In the genomic region with DNA sequence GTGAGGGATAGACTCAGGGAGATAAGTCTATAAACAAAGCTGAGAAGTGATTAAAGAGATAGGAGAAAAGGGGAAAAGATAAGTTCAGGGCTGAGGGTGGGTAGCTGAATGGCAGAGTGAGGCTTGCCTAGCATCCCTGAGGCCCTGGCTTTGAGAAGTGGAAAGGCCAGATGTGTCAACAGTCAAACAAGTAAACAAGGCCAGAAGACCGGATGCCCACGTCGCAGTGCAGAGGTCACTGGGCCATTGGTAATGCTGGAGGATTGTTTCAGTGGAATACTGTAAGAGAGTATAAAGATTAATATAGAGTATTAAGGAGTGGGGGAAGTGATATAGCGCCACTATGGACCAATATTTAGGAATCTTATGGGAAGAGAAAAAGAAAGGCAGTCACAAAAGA, we compare ENCODE assay signal across 29 mouse cellular contexts. TPM values are rescaled to one million over a fixed set of nuclear protein-coding genes. Genes with fewer than 3 reads are reported as not detected.
DNase-seq lines count a peak whose midpoint lies in the region; ATAC-seq lines count a peak whose summit lies in the region.
"Had no signal": no experiment of that assay in that cellular context is flagged by ENCODE, and none has a peak within 500 bp of the region (broad histone marks: within the 10 kb centered on the region; RNA-seq: fewer than 3 reads in every experiment).

No protein-coding gene starts in this region.

- no peak overlapping the region for H3K9ac ChIP-seq in liver, embryonic 16.5 days (ENCODE audit: low read depth, low read length)
- H3K9ac ChIP-seq: embryonic facial prominence, embryonic 12.5 days; forebrain, embryonic 13.5 days; forebrain, embryonic 15.5 days; forebrain, postnatal 0 days had no signal

- no peaks in the 10 kb centered on the region for H3K27me3 ChIP-seq in liver, embryonic 16.5 days (ENCODE audit: control insufficient read depth, insufficient read depth, low read depth, low read length)
- H3K27me3 ChIP-seq: CH12.LX; embryonic facial prominence, embryonic 12.5 days; forebrain, embryonic 13.5 days; forebrain, embryonic 15.5 days; Patski had no signal

- 0 out of 2 replicates have a peak, but pooled peaks have one; percentile 64 for ATAC-seq in liver, embryonic 16.5 days (ENCODE audit: low read depth)
- ATAC-seq: activated CD4-positive, CD25-positive, alpha-beta regulatory T cell, adult 4 months; CD4-positive, CD25-positive, alpha-beta regulatory T cell, adult 4 months; forebrain, embryonic 13.5 days; forebrain, embryonic 15.5 days; forebrain, postnatal 0 days; Patski had no signal

- H3K9me3 ChIP-seq in liver, embryonic 16.5 days (replicated peaks; ENCODE audit: control insufficient read depth, low read length): no peaks in the 10 kb centered on the region
- H3K9me3 ChIP-seq: embryonic facial prominence, embryonic 10.5 days; embryonic facial prominence, embryonic 12.5 days; forebrain, embryonic 13.5 days; forebrain, embryonic 15.5 days; G1E had no signal

- no peak overlapping the region for H3K4me2 ChIP-seq in liver, embryonic 16.5 days (ENCODE audit: low read depth, low read length)
- H3K4me2 ChIP-seq: embryonic facial prominence, embryonic 12.5 days; forebrain, embryonic 13.5 days; forebrain, embryonic 15.5 days had no signal

- H3K4me3 ChIP-seq in liver, embryonic 16.5 days (ENCODE audit: low read depth, low read length): no peak overlapping the region
- H3K4me3 ChIP-seq: embryonic facial prominence, embryonic 10.5 days; embryonic facial prominence, embryonic 12.5 days; forebrain, embryonic 13.5 days; forebrain, embryonic 15.5 days had no signal

- H3K36me3 ChIP-seq in liver, embryonic 16.5 days (ENCODE audit: control insufficient read depth, insufficient read depth): peaks cover 2% of the 10 kb centered on the region; the same call in 1 of the 2 replicates

- peaks cover 3% of the 10 kb centered on the region for H3K4me1 ChIP-seq in liver, embryonic 16.5 days (ENCODE audit: control insufficient read depth, low read depth, low read length)
- H3K4me1 ChIP-seq: embryonic facial prominence, embryonic 10.5 days; embryonic facial prominence, embryonic 12.5 days; forebrain, embryonic 13.5 days; forebrain, embryonic 15.5 days had no signal

- no peak overlapping the region for H3K27ac ChIP-seq in liver, embryonic 16.5 days (ENCODE audit: low read length)
- H3K27ac ChIP-seq: embryonic facial prominence, embryonic 10.5 days; embryonic facial prominence, embryonic 12.5 days; forebrain, embryonic 13.5 days; forebrain, embryonic 15.5 days had no signal

- WGBS in liver, embryonic 16.5 days (ENCODE audit: insufficient replicate concordance): 71% methylated on average over 4 of the region's 4 CpGs

- DNase-seq in adrenal gland, postnatal 10 days: peak; percentile 23
- no peak for DNase-seq in adrenal gland, postnatal 4 days (ENCODE audit: low spot score in 2 of 2)
- DNase-seq in liver: no peak
- DNase-seq in lung, postnatal 10 days: peak; percentile 2
- no peak for DNase-seq in lung, postnatal 25 days (ENCODE audit: low spot score)
- DNase-seq in right cerebral cortex, postnatal 4 days: no peak
- DNase-seq: adrenal gland, adult 2 months; adrenal gland, postnatal 14 days; B cell, adult 2 months; cerebellum, adult 11-12 months; cerebellum, adult 2 months; cerebellum, adult 9-10 months; cerebellum, postnatal 10 days; cerebellum, postnatal 25 days; forebrain, postnatal 0 days had no signal

RNA-seq across cellular contexts. Expression of a gene that starts 51.7 kb away (rescaled TPM):
- not detected for total RNA-seq in adrenal gland, postnatal 10 days (2021)
- total RNA-seq in adrenal gland, postnatal 4 days (2021): not detected
- not detected in 2 replicates for polyA plus RNA-seq in liver, embryonic 16.5 days (2015; fragmentation: Nextera tagmentation; extraction: Ambion mirVana)
- total RNA-seq: adrenal gland, adult 2 months; adrenal gland, postnatal 36 days; CH12.LX; forebrain, postnatal 0 days; G1E had no signal
- polyA plus RNA-seq: activated CD4-positive, CD25-positive, alpha-beta regulatory T cell, adult 4 months; adrenal gland, adult 2 months; CD4-positive, CD25-positive, alpha-beta regulatory T cell, adult 4 months; cerebellum, adult 2 months; cortical plate, adult 2 months; embryonic facial prominence, embryonic 10.5 days; embryonic facial prominence, embryonic 12.5 days; embryonic facial prominence, embryonic 14.5 days; forebrain, embryonic 11.5 days; forebrain, embryonic 13.5 days; forebrain, embryonic 15.5 days; forebrain, postnatal 0 days; G1E; Patski had no signal

Comparison
In these comparisons a context has a peak if more than half of its experiments do, and no peak if none do; other contexts are left out.
1. DNase-seq: peak in adrenal gland, postnatal 10 days (single experiment) and lung, postnatal 10 days (single experiment); none in adrenal gland, postnatal 4 days (0 of 2), liver (single experiment), lung, postnatal 25 days (single experiment) and right cerebral cortex, postnatal 4 days (single experiment).